Mouse (Mus musculus) hindbrain, embryonic 11.5 days (tissue): ENCODE data around the gene Anapc16. TPM values are rescaled to one million over a fixed set of nuclear protein-coding genes. Genes with fewer than 3 reads are reported as not detected.

Source experiments
- ATAC-seq: fragments of 200-750 bp; cut with Nextera tagmentation; 2 replicates; pipeline ENCODE4 v1.8.0; 2017; ENCODE audit warnings: mild to moderate bottlenecking, moderate TSS enrichment, moderate library complexity; ENCODE audit not compliant: low FRiP score
- DNase-seq: peaks from one replicate; pipeline ENCODE4 v3.0.0-alpha.2; 2015; ENCODE audit warnings: low spot score
- H3K27ac ChIP-seq: fragments of 300-500 bp; sonication (generic); 2 replicates; pipeline ENCODE4 v1.5.1; 2014; ENCODE audit warnings: mild to moderate bottlenecking, low read depth, low read length
- H3K27me3 ChIP-seq: fragments of 300-500 bp; sonication (generic); 2 replicates; pipeline ENCODE4 v1.6.1; 2014; ENCODE audit warnings: mild to moderate bottlenecking, low read length, moderate library complexity, mixed read lengths; ENCODE audit not compliant: control insufficient read depth, insufficient read depth
- H3K36me3 ChIP-seq: fragments of 300-500 bp; sonication (generic); 2 replicates; pipeline ENCODE4 v1.6.1; 2014; ENCODE audit warnings: mild to moderate bottlenecking, low read length, moderate library complexity, mixed read lengths; ENCODE audit not compliant: control insufficient read depth, insufficient read depth
- H3K4me1 ChIP-seq: fragments of 300-500 bp; sonication (generic); replicated peaks from 2 replicates; pipeline ENCODE4 v1.6.1; 2014; ENCODE audit warnings: low read length, mixed read lengths; ENCODE audit not compliant: control insufficient read depth, insufficient read depth
- H3K4me2 ChIP-seq: fragments of 300-500 bp; sonication (generic); replicated peaks from 2 replicates; pipeline ENCODE4 v1.6.1; 2014; ENCODE audit warnings: mild to moderate bottlenecking, low read depth, low read length
- H3K4me3 ChIP-seq: fragments of 300-500 bp; sonication (generic); 2 replicates; pipeline ENCODE4 v1.5.1; 2014; ENCODE audit warnings: low read depth, low read length
- H3K9ac ChIP-seq: fragments of 300-500 bp; sonication (generic); 2 replicates; pipeline ENCODE4 v1.6.1; 2014; ENCODE audit warnings: low read depth, low read length
- H3K9me3 ChIP-seq: fragments of 300-500 bp; sonication (generic); 2 replicates; pipeline ENCODE4 v1.6.1; 2016; ENCODE audit warnings: low read length; ENCODE audit not compliant: control insufficient read depth
- WGBS: fragments of 180-500 bp; shearing (Covaris S2); extraction: QIAGEN DNeasy Blood & Tissue Kit; methylation state at CpG from one replicate; pipeline ENCODE4 v1.1.7; 2014; 5-methylcytosine and 5-hydroxymethylcytosine counted together
- polyA plus RNA-seq: library from polyadenylated mRNA; unstranded; fragments of >200 nt; fragmentation: Nextera tagmentation; extraction: Ambion mirVana; gene quantifications from 2 replicates; pipeline ENCODE4 v1.2.1, GENCODE M21; 2014

Gene Anapc16
- polyA plus RNA-seq, 1 experiment from 2014 or later = 115 TPM

GRCm38 (mm10) chr10:59947296-59948073, 55.5 kb downstream of the Anapc16 start:
- H3K9ac ChIP-seq = no peak overlapping the region
- 71% methylated on average over 7 of the region's 7 CpGs for WGBS
- no peak overlapping the region for H3K4me2 ChIP-seq
- H3K4me1 ChIP-seq = no peaks in the 10 kb centered on the region; the same call in 1 of the 2 replicates
- H3K27ac ChIP-seq = 0 out of 2 replicates have a peak overlapping the region, but pooled peaks have one; percentile 4
- no peaks in the 10 kb centered on the region for H3K36me3 ChIP-seq
- no peaks in the 10 kb centered on the region for H3K9me3 ChIP-seq
- ATAC-seq (no peak), DNase-seq (no peak)
- no peak overlapping the region for H3K4me3 ChIP-seq
- no peaks in the 10 kb centered on the region for H3K27me3 ChIP-seq

GRCm38 (mm10) chr10:59946362-59946761, 56.6 kb downstream of the Anapc16 start:
- DNase-seq (no peak), ATAC-seq (no peak)
- Histone ChIP-seq H3K4me3 (no peak overlapping the region), H3K27ac (no peak overlapping the region), H3K4me1 (no peaks in the 10 kb centered on the region), H3K4me2 (no peak overlapping the region), H3K9ac (no peak overlapping the region), H3K9me3 (no peaks in the 10 kb centered on the region), H3K36me3 (no peaks in the 10 kb centered on the region), H3K27me3 (no peaks in the 10 kb centered on the region; the same call in 1 of the 2 replicates)
- 96% methylated on average over 5 of the region's 5 CpGs for WGBS

- ATAC-seq (no peak), DNase-seq (no peak)
- Histone ChIP-seq H3K9me3 (no peaks in the 10 kb centered on the region), H3K4me1 (no peaks in the 10 kb centered on the region), H3K27ac (no peak overlapping the region), H3K27me3 (no peaks in the 10 kb centered on the region; the same call in 1 of the 2 replicates), H3K9ac (no peak overlapping the region), H3K4me3 (no peak overlapping the region), H3K36me3 (no peaks in the 10 kb centered on the region), H3K4me2 (no peak overlapping the region)
- WGBS = 91% methylated on average over 3 of the region's 3 CpGs
These were observed 57.5 kb downstream of the Anapc16 start for GRCm38 (mm10) chr10:59945416-59945815.

GRCm38 (mm10) chr10:59943421-59943989, 59.4 kb downstream of the Anapc16 start:
- DNase-seq = peak; percentile 61
- no peak overlapping the region for H3K9ac ChIP-seq
- no peaks in the 10 kb centered on the region; the same call in 1 of the 2 replicates for H3K27me3 ChIP-seq
- peak; percentile 58; the same call in 1 of the 2 replicates for ATAC-seq
- no peak overlapping the region for H3K27ac ChIP-seq
- H3K9me3 ChIP-seq = no peaks in the 10 kb centered on the region
- H3K4me3 ChIP-seq = no peak overlapping the region
- 61% methylated on average over 13 of the region's 13 CpGs for WGBS
- no peaks in the 10 kb centered on the region for H3K4me1 ChIP-seq
- no peak overlapping the region for H3K4me2 ChIP-seq
- no peaks in the 10 kb centered on the region for H3K36me3 ChIP-seq

GRCm38 (mm10) chr10:59942847-59943420, 60.0 kb downstream of the Anapc16 start:
- H3K27ac ChIP-seq = peak overlapping the region; percentile 17; the same call in 1 of the 2 replicates
- H3K4me2 ChIP-seq = peak overlapping the region; percentile 21
- peak; percentile 66 for ATAC-seq

GRCm38 (mm10) chr10:59942281-59942846, 60.6 kb downstream of the Anapc16 start:
- Histone ChIP-seq H3K36me3 (no peaks in the 10 kb centered on the region), H3K4me1 (no peaks in the 10 kb centered on the region), H3K27me3 (no peaks in the 10 kb centered on the region; the same call in 1 of the 2 replicates), H3K4me2 (peak overlapping the region; percentile 21), H3K4me3 (no peak overlapping the region), H3K27ac (peak overlapping the region; percentile 17; the same call in 1 of the 2 replicates), H3K9ac (peak overlapping the region; percentile 16; the same call in 1 of the 2 replicates), H3K9me3 (no peaks in the 10 kb centered on the region)
- ATAC-seq (no peak), DNase-seq (no peak)
- WGBS = 53% methylated on average over 21 of the region's 21 CpGs

More at GRCm38 (mm10) chr10:59942847-59943420, 60.0 kb downstream of the Anapc16 start:
- Histone ChIP-seq H3K27me3 (no peaks in the 10 kb centered on the region; the same call in 1 of the 2 replicates), H3K9me3 (no peaks in the 10 kb centered on the region), H3K4me3 (no peak overlapping the region), H3K36me3 (no peaks in the 10 kb centered on the region), H3K4me1 (no peaks in the 10 kb centered on the region), H3K9ac (peak overlapping the region; percentile 16; the same call in 1 of the 2 replicates)
- peak; percentile 63 for DNase-seq
- 3% methylated on average over 16 of the region's 16 CpGs for WGBS

- ATAC-seq (no peak), DNase-seq (no peak)
- H3K4me2 ChIP-seq = no peak overlapping the region
- no peaks in the 10 kb centered on the region; the same call in 1 of the 2 replicates for H3K27me3 ChIP-seq
- 36% methylated on average over 1 of the region's 1 CpGs for WGBS
- no peaks in the 10 kb centered on the region for H3K36me3 ChIP-seq
- no peaks in the 10 kb centered on the region for H3K9me3 ChIP-seq
- H3K9ac ChIP-seq = no peak overlapping the region
- no peak overlapping the region for H3K27ac ChIP-seq
- H3K4me1 ChIP-seq = 0 out of 2 replicates have a peak, but pooled peaks cover 2% of the 10 kb centered on the region
- no peak overlapping the region for H3K4me3 ChIP-seq
These were observed 63.9 kb downstream of the Anapc16 start for GRCm38 (mm10) chr10:59939081-59939480.

- Histone ChIP-seq H3K27me3 (no peaks in the 10 kb centered on the region; the same call in 1 of the 2 replicates), H3K9me3 (no peaks in the 10 kb centered on the region), H3K9ac (no peak overlapping the region), H3K27ac (no peak overlapping the region), H3K36me3 (no peaks in the 10 kb centered on the region), H3K4me3 (no peak overlapping the region), H3K4me1 (0 out of 2 replicates have a peak, but pooled peaks cover 2% of the 10 kb centered on the region), H3K4me2 (no peak overlapping the region)
- no peak for DNase-seq
- ATAC-seq = no peak
- 88% methylated on average over 5 of the region's 5 CpGs for whole genome bisulfite sequencing
These were observed 64.3 kb downstream of the Anapc16 start for GRCm38 (mm10) chr10:59938662-59939061.
